Mouse (Mus musculus): Measurements from ENCODE around the gene Kiss1. TPM values are rescaled to one million over a fixed set of nuclear protein-coding genes. Genes with fewer than 3 reads are reported as not detected.
"Not testable (repeated sequence)": the region's sequence is repeated elsewhere in the genome, so short reads cannot be mapped to it uniquely, and the experiment has no call there.

Kiss1 gene
- total RNA-seq, 2 experiments from 2014 or later: not detected

- DNase-seq: no peak
- intact Hi-C loops (cut with DNase I): loop anchor here (2.0 kb wide), 2 partner anchors 37 to 295 kb away; partner anchors contain the start of gene Snrpe
Observed at GRCm38 (mm10) chr1:133315775-133316174, 5.9 kb upstream of the Kiss1 start.

GRCm38 (mm10) chr1:133316577-133316976, 5.1 kb upstream of the Kiss1 start:
- no peak for DNase-seq

DNA sequence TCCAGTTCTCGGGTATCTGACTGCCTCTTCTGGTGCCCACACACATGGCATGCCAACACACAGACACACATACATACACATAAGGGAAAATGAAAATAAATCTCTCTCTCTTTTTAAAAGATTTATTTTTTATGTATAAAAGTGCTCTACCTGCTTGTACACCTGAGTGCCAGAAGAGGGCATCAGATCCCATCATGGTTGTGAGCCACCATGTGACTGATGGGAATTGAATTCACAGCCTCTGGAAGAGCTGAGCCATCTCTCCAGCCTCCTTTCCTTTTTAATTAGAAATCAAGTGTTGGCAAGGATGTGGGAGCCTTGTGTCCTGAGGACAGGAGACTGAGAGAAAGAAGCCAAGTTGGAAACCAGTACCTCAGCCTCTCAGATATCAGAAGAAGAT, 4.5 kb upstream of the Kiss1 start:
- no peak for DNase-seq
- intact Hi-C loops (cut with DNase I): no loop called here

More at GRCm38 (mm10) chr1:133316577-133316976, 5.1 kb upstream of the Kiss1 start:
- intact Hi-C loops (cut with DNase I): no loop called here

DNA sequence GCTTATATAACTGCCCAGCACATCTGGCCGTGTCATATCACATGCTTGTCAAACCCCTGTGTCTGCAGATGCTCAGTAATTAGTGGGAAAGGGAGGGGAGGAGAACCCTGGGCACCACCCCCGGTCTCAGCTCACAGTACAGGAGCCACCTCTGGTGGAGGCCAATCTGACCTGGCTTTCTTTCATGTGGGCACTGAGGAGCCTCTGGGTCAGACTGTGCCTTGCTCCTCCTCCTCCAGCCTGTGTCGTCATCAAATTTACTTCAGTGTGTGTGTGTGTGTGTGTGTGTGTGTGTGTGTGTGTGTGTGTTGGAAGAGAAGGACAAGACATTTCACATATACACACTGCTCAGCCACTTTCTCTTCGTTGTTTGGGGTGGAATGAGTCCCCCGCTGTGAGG, 1.7 kb downstream of the Kiss1 start:
- intact Hi-C loops (cut with DNase I): no loop called here
- DNase-seq: no peak

GRCm38 (mm10) chr1:133325951-133326350, 4.3 kb downstream of the Kiss1 start:
- intact Hi-C loops (cut with DNase I): no loop called here
- DNase-seq: no peak

- intact Hi-C loops (cut with DNase I): no loop called here
- DNase-seq: no peak
Observed at GRCm38 (mm10) chr1:133327094-133327493, 5.4 kb downstream of the Kiss1 start.

DNA sequence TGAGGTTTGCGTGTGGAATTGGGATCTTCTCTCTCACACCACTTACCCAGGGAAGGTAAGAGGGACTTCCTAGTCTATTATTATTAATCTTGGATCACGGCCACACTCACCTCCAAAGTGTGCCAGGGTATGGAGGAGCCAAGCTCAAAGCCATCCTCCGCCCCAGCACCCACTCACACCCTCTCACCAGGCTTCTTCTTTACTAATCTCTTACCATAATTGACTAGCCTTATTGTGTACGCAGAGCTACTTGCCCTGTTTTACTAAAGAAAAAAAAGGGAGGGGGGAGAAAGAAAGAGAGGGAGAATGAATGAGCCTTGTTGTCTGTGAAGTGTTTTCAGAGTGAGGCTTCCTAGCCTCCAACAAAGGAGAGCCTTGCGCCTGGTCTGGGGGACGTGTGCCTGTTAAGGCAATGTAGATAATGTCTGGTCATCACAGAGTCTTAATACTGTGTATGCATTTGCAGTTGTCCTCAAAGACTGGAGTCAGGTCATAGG, 6.7 kb downstream of the Kiss1 start:
- no peak for DNase-seq
- intact Hi-C loops (cut with DNase I): no loop called here

DNA sequence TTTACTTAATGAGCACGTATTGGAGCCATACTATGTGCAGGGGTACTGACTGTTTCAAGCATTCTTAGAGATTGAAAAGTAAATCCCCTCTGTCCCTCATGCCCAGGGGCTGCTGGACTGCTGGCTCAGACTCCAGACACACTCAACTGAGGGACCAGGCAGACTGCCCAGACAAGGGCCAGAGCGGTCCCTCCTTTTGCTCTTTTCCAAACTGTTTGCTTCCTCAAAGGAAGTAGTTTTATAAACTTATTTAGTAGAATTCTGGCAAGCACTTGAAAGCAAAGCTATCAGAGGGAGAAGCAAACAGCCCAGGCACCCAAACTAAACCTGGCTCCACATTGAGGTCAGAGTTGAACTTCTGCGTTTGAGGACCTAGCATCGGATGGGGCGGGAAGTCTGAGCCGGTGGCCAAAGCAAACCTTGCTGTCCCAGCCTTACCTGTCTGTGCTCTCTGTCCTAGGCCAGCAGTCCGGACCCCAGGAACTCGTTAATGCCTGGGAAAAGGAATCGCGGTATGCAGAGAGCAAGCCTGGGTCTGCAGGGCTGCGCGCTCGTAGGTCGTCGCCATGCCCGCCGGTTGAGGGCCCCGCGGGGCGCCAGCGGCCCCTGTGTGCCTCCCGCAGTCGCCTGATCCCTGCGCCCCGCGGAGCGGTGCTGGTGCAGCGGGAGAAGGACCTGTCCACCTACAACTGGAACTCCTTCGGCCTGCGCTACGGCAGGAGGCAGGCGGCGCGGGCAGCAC, 7.4 kb downstream of the Kiss1 start:
- intact Hi-C loops (cut with DNase I): no loop called here
- DNase-seq: no peak

GRCm38 (mm10) chr1:133329638-133329964, 7.9 kb downstream of the Kiss1 start:
- intact Hi-C loops (cut with DNase I): no loop called here
- no peak for DNase-seq

DNA sequence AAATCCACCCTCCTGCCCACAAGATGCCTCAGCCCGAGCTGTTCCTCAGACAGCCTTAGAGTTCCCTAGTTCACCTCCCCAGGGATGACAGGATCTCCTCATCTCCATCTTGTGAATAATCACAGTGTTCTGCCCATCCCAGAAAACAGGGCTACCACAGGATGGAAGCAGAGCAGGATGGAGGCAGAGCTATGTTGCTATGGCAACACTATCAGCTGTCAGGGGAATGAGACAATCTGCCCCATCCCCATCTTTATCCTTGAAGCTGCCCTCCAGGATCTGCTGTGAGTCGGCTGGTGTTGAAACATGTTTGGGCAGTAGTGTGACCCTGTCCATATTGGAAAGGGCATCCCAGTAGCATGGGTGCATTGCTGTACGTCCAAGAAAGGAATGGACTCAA, 9.5 kb downstream of the Kiss1 start:
- DNase-seq: no peak
- intact Hi-C loops (cut with DNase I): no loop called here

GRCm38 (mm10) chr1:133332656-133333430, 11.2 kb downstream of the Kiss1 start:
- intact Hi-C loops (cut with DNase I): no loop called here
- DNase-seq: no peak

GRCm38 (mm10) chr1:133333937-133334336, 12.3 kb downstream of the Kiss1 start:
- intact Hi-C loops (cut with DNase I): no loop called here
- no peak for DNase-seq

GRCm38 (mm10) chr1:133340403-133340802, 18.7 kb downstream of the Kiss1 start:
- DNase-seq; intact Hi-C loops (cut with DNase I): not testable (repeated sequence)

DNA sequence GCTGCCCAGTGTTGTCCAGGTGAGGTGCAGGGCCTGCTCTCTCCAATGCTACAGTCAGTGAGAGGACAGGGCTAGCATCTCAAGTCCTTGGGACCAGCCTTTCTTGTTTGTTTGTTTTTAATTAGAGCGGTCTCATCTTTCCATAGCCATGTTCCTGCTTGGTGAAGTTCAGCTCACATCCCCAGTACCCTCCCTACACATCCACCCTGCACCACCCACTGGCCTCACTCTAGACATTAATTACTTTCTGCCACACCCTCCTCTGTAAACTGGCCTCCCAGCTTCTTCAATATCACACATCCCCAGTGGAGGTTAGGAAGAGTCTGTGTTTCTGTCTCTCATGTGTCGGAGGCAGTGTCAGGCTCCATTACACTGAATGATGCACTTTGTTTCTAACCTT, 22.7 kb downstream of the Kiss1 start:
- intact Hi-C loops (cut with DNase I): no loop called here
- no peak for DNase-seq

DNA sequence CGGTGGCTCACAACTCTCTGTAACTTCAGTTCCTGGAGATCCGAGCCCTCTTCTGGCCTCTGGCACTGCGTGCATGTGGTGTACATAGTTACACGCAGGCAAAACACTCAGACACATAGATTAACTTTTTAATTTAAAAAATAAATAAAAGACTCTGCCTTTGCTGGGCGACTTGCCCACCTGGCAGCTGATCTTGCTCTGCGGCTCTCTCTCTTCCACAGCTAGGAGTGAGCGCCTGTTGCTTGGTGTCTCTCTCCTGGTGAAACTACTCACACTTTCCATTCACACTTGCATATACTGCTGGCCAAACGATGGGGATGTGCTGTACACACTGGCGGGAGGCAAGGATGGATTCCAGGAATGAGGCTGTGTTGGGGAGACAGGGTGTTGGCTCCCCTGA, 24.9 kb downstream of the Kiss1 start:
- DNase-seq: no peak
- intact Hi-C loops (cut with DNase I): no loop called here

GRCm38 (mm10) chr1:133347226-133347625, 25.6 kb downstream of the Kiss1 start:
- intact Hi-C loops (cut with DNase I): no loop called here
- DNase-seq: no peak

DNA sequence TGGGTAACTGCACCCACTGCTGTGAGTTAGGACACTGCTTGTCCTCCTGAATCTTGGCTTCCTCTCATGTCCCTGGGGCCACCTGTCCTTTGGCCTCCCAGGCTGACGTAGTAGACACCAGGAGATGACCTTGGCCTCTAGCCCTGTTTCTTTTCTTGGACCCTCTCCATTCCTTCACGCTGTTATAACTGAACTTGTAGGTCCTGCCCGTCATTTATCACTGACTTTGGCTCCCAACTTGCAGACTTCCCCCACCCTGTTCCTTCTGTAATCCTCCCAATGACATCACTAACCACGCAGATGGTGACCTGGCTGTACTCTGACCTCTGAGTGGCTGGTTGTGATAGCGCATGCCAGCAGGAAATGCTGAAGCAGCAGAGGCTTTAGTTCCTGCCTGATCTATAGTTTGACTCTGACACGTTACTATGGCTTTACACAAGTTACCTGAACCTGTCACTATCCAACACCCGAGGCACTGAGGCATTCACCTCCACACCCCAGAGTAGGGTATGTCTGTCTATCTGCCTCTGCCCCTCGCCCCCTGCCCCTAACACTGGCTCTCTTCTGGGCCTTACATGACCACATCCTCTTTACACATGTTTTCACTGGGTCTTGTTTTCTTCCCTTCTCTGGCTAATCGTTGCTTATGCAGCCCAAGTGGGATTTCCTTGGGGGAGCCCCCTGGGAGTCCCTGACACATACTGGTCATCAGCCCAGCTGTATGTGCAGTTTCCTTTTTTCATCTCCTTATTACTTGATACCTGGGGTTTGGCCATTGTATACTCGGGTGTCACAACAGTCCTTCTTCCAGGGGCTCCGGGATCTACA, 26.2 kb downstream of the Kiss1 start:
- intact Hi-C loops (cut with DNase I): no loop called here
- no peak for DNase-seq

DNA sequence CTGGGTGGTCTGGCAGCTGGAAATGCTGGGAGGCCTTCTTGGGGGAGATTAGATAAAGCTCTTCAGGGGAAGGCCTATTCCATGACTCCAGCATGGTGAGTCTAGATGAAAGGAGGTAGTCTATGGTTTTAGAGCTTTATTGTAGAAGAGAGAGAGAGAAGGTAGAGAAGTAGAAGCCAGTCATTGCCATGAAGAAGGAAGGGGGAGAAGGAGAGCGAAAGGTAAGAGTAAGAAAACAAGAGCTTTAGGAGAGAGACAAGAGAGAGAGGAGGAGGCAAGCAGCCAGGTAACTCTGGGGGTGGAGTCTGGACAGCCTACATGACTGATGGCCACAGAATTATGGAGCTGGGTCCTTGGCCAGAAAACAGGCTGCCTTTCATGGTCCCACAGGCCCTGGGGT, 28.5 kb downstream of the Kiss1 start, which contains the start of gene Ren1:
Ren1 (plus strand) TSS at position 301 of the 400 bp plus-strand sequence.
- intact Hi-C loops (cut with DNase I): no loop called here
- DNase-seq: no peak

GRCm38 (mm10) chr1:133351762-133352161, 30.1 kb downstream of the Kiss1 start:
- intact Hi-C loops (cut with DNase I): loop anchor here (2.0 kb wide), 2 partner anchors 37 to 175 kb away; no protein-coding TSS in a partner anchor
- DNase-seq: no peak

GRCm38 (mm10) chr1:133353371-133353809, 31.7 kb downstream of the Kiss1 start:
- DNase-seq: peak; percentile 42 to 47
- intact Hi-C loops (cut with DNase I): loop anchor here (2.0 kb wide), 2 partner anchors 39 to 177 kb away; no protein-coding TSS in a partner anchor

DNA sequence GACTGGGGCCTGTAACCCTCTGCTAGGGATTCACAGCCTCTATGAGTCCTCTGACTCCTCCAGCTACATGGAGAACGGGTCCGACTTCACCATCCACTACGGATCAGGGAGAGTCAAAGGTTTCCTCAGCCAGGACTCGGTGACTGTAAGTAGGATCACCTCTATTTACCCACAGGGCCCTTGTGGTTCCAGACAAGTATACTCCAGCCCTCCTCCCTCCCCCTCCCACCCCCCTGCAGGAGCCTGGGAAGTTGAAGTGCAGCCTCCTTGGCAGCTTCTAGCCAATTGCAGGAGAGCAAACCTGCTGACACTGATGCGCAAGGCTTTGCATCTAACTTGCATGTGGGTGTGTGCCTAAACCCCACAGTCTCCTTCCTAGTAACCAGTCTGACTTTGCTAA, 33.8 kb downstream of the Kiss1 start:
- intact Hi-C loops (cut with DNase I): no loop called here
- no peak for DNase-seq

Data from gastrocnemius, postnatal 36 days (tissue).